Mouse (Mus musculus) liver, embryonic 15.5 days (tissue): ENCODE results near the gene Wdhd1. TPM values are rescaled to one million over a fixed set of nuclear protein-coding genes. Genes with fewer than 3 reads are reported as not detected.
A peak's percentile ranks its signal among the peaks of the same experiment; 100 is the strongest.

Experiments used
- ATAC-seq: fragments of 200-750 bp; cut with Nextera tagmentation; 2 replicates; pipeline ENCODE4 v1.8.0; 2017; ENCODE audit warnings: moderate number of reproducible peaks, mild to moderate bottlenecking, moderate library complexity; ENCODE audit not compliant: insufficient read depth
- H3K27ac ChIP-seq: fragments of 300-500 bp; sonication (generic); replicated peaks from 2 replicates; pipeline ENCODE4 v1.5.1; 2015; ENCODE audit warnings: mild to moderate bottlenecking, inconsistent platforms
- H3K27me3 ChIP-seq: fragments of 300-500 bp; sonication (generic); 2 replicates; pipeline ENCODE4 v1.6.1; 2015; ENCODE audit warnings: mild to moderate bottlenecking, inconsistent platforms
- H3K36me3 ChIP-seq: fragments of 300-500 bp; sonication (generic); replicated peaks from 2 replicates; pipeline ENCODE4 v1.6.1; 2015; ENCODE audit warnings: moderate library complexity, mild to moderate bottlenecking, inconsistent platforms
- H3K4me1 ChIP-seq: fragments of 300-500 bp; sonication (generic); replicated peaks from 2 replicates; pipeline ENCODE4 v1.6.1; 2015; ENCODE audit warnings: inconsistent platforms
- H3K4me2 ChIP-seq: fragments of 300-500 bp; sonication (generic); 2 replicates; pipeline ENCODE4 v1.6.1; 2015; ENCODE audit warnings: moderate library complexity, mild to moderate bottlenecking, inconsistent platforms
- H3K4me3 ChIP-seq: fragments of 300-500 bp; sonication (generic); replicated peaks from 2 replicates; pipeline ENCODE4 v1.5.1; 2015; ENCODE audit warnings: mild to moderate bottlenecking, inconsistent platforms
- H3K9ac ChIP-seq: fragments of 300-500 bp; sonication (generic); 2 replicates; pipeline ENCODE4 v1.6.1; 2015; ENCODE audit warnings: moderate library complexity, mild to moderate bottlenecking, inconsistent platforms
- H3K9me3 ChIP-seq: fragments of 300-500 bp; sonication (generic); replicated peaks from 2 replicates; pipeline ENCODE4 v1.6.1; 2016; ENCODE audit warnings: inconsistent platforms
- WGBS: fragments of 180-500 bp; shearing (Covaris S2); methylation state at CpG from one replicate; pipeline ENCODE4 v1.1.7; 2015; ENCODE audit warnings: mixed read lengths; ENCODE audit not compliant: insufficient replicate concordance; 5-methylcytosine and 5-hydroxymethylcytosine counted together
- polyA plus RNA-seq: library from polyadenylated mRNA; unstranded; fragments of >200 nt; fragmentation: Nextera tagmentation; extraction: Ambion mirVana; gene quantifications from 2 replicates; pipeline ENCODE4 v1.2.1, GENCODE M21; 2015

Wdhd1 gene
- polyA plus RNA-seq, 1 experiment from 2014 or later, result 33.7 TPM

DNA sequence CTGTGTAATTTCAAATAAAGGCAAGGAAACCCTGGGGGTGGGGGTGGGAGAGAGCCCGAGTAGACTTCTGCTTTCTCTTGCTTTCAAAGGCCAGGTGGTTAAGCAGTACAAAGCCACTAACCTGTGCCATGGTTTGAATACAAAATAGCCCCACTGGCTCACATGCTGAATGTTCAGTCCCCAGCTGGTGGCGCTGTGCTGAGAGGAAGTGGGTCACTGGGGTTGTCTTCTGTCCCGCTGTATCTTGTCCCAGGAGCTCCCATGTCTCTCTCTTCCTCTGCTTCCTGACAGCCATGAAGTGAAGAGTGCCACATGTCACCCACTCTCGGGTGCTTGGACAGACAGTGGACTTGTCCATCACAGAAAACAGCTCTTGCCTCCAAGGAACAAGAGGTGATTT, 82.6 kb downstream of the Wdhd1 start:
- Histone ChIP-seq H3K4me3 (no peak overlapping the region), H3K4me2 (no peak overlapping the region), H3K27me3 (no peaks in the 10 kb centered on the region), H3K9me3 (no peaks in the 10 kb centered on the region), H3K4me1 (peaks cover 15% of the 10 kb centered on the region), H3K9ac (no peak overlapping the region), H3K27ac (no peak overlapping the region), H3K36me3 (no peaks in the 10 kb centered on the region)
- ATAC-seq, result no peak
- WGBS, result 25% methylated on average over 4 of the region's 4 CpGs

DNA sequence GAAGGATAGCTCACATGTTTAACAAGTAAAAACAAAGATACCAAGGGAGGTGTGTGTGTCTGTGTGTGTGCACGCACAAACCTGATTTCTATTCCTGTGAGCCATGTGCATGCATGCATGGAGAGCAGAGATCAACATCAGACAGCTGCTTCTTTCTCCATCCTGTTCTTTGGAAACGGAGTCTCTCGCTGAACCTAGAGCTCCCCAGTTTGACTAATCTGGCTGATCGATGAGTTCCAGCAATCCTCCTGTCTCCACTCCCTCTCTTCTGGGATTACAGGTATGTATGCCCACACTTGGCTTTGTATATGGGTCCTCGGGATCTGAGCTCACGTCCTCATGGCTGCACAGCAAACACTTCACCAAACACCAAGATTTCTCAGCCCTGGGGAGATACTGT, 83.2 kb downstream of the Wdhd1 start:
- no peak overlapping the region for H3K4me3 ChIP-seq
- ATAC-seq, result no peak
- H3K4me1 ChIP-seq, result peaks cover 20% of the 10 kb centered on the region
- WGBS, result 61% methylated on average over 6 of the region's 6 CpGs
- H3K27me3 ChIP-seq, result peaks cover 6% of the 10 kb centered on the region
- H3K27ac ChIP-seq, result no peak overlapping the region
- no peaks in the 10 kb centered on the region for H3K9me3 ChIP-seq
- no peak overlapping the region for H3K9ac ChIP-seq
- H3K4me2 ChIP-seq, result no peak overlapping the region
- no peaks in the 10 kb centered on the region for H3K36me3 ChIP-seq

DNA sequence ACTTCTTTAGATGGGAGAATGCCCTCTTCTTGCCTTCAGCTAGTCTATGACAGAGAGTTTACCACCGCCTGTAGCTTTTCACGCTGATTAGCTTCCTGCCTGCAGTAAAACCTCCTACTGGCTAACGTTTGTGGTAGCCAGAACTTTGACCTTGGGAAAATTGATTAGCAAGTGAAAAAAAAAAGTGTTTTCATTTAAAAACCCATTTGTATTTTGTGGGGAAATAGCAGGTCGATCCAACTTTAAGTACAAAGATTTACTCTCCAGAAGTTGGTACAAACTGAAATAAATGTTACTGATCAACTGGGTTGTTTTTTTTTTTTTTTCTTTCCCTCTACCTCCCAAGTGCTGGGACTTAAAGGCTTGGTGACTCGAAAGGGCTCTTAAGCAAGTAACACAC, 84.8 kb downstream of the Wdhd1 start:
- 30% methylated on average over 5 of the region's 5 CpGs for WGBS
- Histone ChIP-seq H3K4me1 (peaks cover 34% of the 10 kb centered on the region), H3K36me3 (no peaks in the 10 kb centered on the region), H3K27me3 (peaks cover 20% of the 10 kb centered on the region), H3K27ac (peak overlapping the region; percentile 53; the same call in 1 of the 2 replicates), H3K4me3 (no peak overlapping the region), H3K9ac (no peak overlapping the region), H3K9me3 (no peaks in the 10 kb centered on the region), H3K4me2 (no peak overlapping the region)
- no peak for ATAC-seq

Other genes with a start within 250 kb of the Wdhd1 start
- gene Gch1, start 87.4 kb downstream of the Wdhd1 start, polyA plus RNA-seq, result 4.5 and 4.9 TPM in 2 replicates
- 2.0 and 2.5 TPM in 2 replicates for gene Socs4, start 74 bp upstream of the Wdhd1 start, polyA plus RNA-seq
- gene Mapk1ip1l, start 21.4 kb upstream of the Wdhd1 start, polyA plus RNA-seq, result 27.0 and 28.0 TPM in 2 replicates
- gene Lgals3, start 90.9 kb upstream of the Wdhd1 start, polyA plus RNA-seq, result 43.1 and 47.0 TPM in 2 replicates
- 50.8 and 51.3 TPM in 2 replicates for gene Dlgap5, start 141.6 kb upstream of the Wdhd1 start, polyA plus RNA-seq
- 40.4 and 46.5 TPM in 2 replicates for gene Fbxo34, start 173.6 kb upstream of the Wdhd1 start, polyA plus RNA-seq